Mouse (Mus musculus) ES-E14 (cell line): ENCODE measurements at regions not wholly inside any gene's neighbourhood (a gene's known extent, or its start where the extent isn't known, plus 50 kb on each side); places are given as distances from the start of the nearest gene placed in this dataset.

Experiments
- HCFC1 ChIP-seq: IDR thresholded peaks from 2 replicates; pipeline ENCODE4 v1.6.1; 2012; ENCODE audit warnings: low read length, inconsistent platforms, borderline replicate concordance; ENCODE audit not compliant: insufficient read depth
- MAFK ChIP-seq: IDR thresholded peaks from 2 replicates; pipeline ENCODE4 v1.6.1; 2014; ENCODE audit warnings: mild to moderate bottlenecking, low read depth, low read length, inconsistent platforms; ENCODE audit not compliant: insufficient read depth

DNA sequence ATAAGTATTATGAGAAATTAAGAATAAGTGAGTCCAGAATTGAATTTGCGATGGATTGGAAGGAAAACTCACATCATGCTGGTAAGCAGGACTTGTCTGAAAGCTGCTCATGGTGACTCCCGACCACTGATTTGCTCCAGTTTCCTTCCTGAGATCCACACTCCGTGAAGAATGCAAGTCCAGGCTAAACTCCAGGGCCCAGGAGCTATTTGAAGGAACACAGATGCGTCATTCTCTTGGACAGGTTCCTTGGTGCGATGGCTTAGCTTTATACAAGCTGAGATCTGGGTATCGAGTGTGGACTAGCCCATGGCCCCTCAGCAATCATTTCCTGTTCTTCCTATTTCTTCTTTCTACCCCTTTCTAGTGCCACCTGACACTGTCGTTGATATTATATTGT is 192.3 kb upstream of the Zfp64 start:
- no peak for TF ChIP-seq MAFK
- no peak for TF ChIP-seq HCFC1
